Comparison of ENCODE assay signal across 30 mouse cellular contexts in the genomic region with DNA sequence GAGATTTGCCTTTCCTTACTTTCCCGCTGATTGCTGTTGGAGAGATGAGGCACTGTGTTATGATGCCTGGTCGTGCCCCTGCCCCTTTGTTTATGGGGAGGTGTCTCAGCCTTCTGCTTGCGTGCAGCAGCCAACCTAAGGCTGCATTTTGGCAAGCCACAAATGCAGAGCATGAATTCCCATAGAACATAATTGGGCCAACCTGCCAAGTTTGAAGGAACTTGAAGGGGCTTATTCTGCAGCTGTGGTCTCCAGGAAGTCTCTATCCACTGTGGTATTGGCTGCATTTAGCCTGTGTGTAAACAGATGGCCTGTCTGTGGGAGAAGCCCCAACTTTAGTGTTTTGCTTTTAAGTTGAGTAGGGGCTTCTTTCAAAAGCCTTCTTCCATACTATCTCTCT. TPM values are rescaled to one million over a fixed set of nuclear protein-coding genes. Genes with fewer than 3 reads are reported as not detected.
"Had no signal": no experiment of that assay in that cellular context is flagged by ENCODE, and none has a peak within 500 bp of the region (broad histone marks: within the 10 kb centered on the region; RNA-seq: fewer than 3 reads in every experiment).

No protein-coding gene starts in this region.

- ATAC-seq: hindbrain, embryonic 16.5 days; intestine, embryonic 16.5 days; liver, embryonic 12.5 days had no signal

- H3K36me3 ChIP-seq: heart, embryonic 10.5 days; heart, embryonic 13.5 days; heart, embryonic 15.5 days; kidney, embryonic 15.5 days; limb, embryonic 13.5 days; limb, embryonic 15.5 days; liver, embryonic 12.5 days had no signal

- H3K4me2 ChIP-seq: heart, embryonic 13.5 days; heart, embryonic 15.5 days; hindbrain, embryonic 14.5 days; kidney, embryonic 15.5 days; limb, embryonic 13.5 days; limb, embryonic 15.5 days; liver, embryonic 12.5 days had no signal

- H3K4me3 ChIP-seq: heart, embryonic 10.5 days; heart, embryonic 13.5 days; heart, embryonic 15.5 days; kidney, embryonic 15.5 days; limb, embryonic 13.5 days; limb, embryonic 15.5 days; liver, embryonic 12.5 days had no signal

- H3K27ac ChIP-seq: heart, embryonic 10.5 days; heart, embryonic 13.5 days; heart, embryonic 15.5 days; hindbrain, embryonic 14.5 days; kidney, embryonic 15.5 days; kidney, postnatal 0 days; limb, embryonic 13.5 days; limb, embryonic 15.5 days; liver, embryonic 12.5 days had no signal

- H3K9ac ChIP-seq: heart, embryonic 13.5 days; heart, embryonic 15.5 days; hindbrain, embryonic 14.5 days; kidney, embryonic 15.5 days; limb, embryonic 13.5 days; limb, embryonic 15.5 days; liver, embryonic 12.5 days had no signal

- H3K9me3 ChIP-seq: heart, embryonic 10.5 days; heart, embryonic 13.5 days; heart, embryonic 15.5 days; kidney, embryonic 15.5 days; limb, embryonic 13.5 days; limb, embryonic 15.5 days; liver, embryonic 12.5 days had no signal

- DNase-seq: gastrocnemius, postnatal 14 days; gastrocnemius, postnatal 36 days; heart, adult 18-20 months; heart, postnatal 14 days; heart, postnatal 36 days; kidney, adult 11 months; kidney, adult 2 months; kidney, adult 9 months; kidney, postnatal 14 days; kidney, postnatal 36 days; layer of hippocampus, adult 9-11 months; layer of hippocampus, postnatal 36 days; left cerebral cortex, postnatal 4 days had no signal

RNA-seq across cellular contexts. Expression of a gene that starts 4.5 kb away (rescaled TPM):
- total RNA-seq: gastrocnemius, adult 18-20 months; gastrocnemius, adult 8-10 months; gastrocnemius, postnatal 36 days; hematopoietic stem cell, adult 5-6 weeks; liver, adult 2 months had no signal
- polyA plus RNA-seq: hindbrain, embryonic 11.5 days; intestine, embryonic 16.5 days; kidney, adult 2 months; limb, embryonic 11.5 days; liver, adult 2 months had no signal
